Mouse (Mus musculus) olfactory bulb, adult 2 months (tissue): ENCODE measurements around the gene Abca7. TPM values are rescaled to one million over a fixed set of nuclear protein-coding genes. Genes with fewer than 3 reads are reported as not detected.

ENCODE experiments used
- H3K27ac ChIP-seq: fragments of 200-500 bp; 2 replicates; pipeline ENCODE4 v1.5.1; 2012; ENCODE audit warnings: low read depth, low read length; ENCODE audit not compliant: insufficient read depth
- H3K4me1 ChIP-seq: fragments of 200-500 bp; 2 replicates; pipeline ENCODE4 v1.6.1; 2012; ENCODE audit warnings: low read length; ENCODE audit not compliant: control insufficient read depth, insufficient read depth
- H3K4me3 ChIP-seq: fragments of 200-500 bp; 2 replicates; pipeline ENCODE4 v1.5.1; 2012; ENCODE audit warnings: mild to moderate bottlenecking, low read depth, low read length, moderate library complexity; ENCODE audit not compliant: insufficient read depth
- CTCF ChIP-seq: fragments of 200-500 bp; IDR thresholded peaks from 2 replicates; pipeline ENCODE4 v1.5.1; 2012; ENCODE audit warnings: low read depth, mild to moderate bottlenecking, low read length, moderate library complexity; ENCODE audit not compliant: insufficient read depth
- POLR2A ChIP-seq: fragments of 200-500 bp; IDR thresholded peaks from 2 replicates; pipeline ENCODE4 v1.6.1; 2012; ENCODE audit warnings: mild to moderate bottlenecking, low read depth, low read length, moderate library complexity; ENCODE audit not compliant: insufficient read depth
- WGBS: fragments of 180-500 bp; shearing (Covaris S2); methylation state at CpG from one replicate; pipeline ENCODE4 v1.1.7; 2018; 5-methylcytosine and 5-hydroxymethylcytosine counted together
- polyA plus RNA-seq: library from polyadenylated mRNA; stranded (reverse); fragments of >200 nt; gene quantifications from 2 replicates; pipeline ENCODE4 v1.2.4, GENCODE M21; 2012; ENCODE audit warnings: low replicate concordance; ENCODE audit not compliant: missing spikeins, insufficient read depth, insufficient read length

Abca7 gene
- polyA plus RNA-seq, 1 experiment: not detected

GRCm38 (mm10) chr10:80056506-80056905 lies 60.2 kb downstream of the Abca7 start:
- H3K4me1 ChIP-seq: peaks cover 21% of the 10 kb centered on the region
- no peak for TF ChIP-seq CTCF
- TF ChIP-seq POLR2A: no peak
- no peak overlapping the region for H3K4me3 ChIP-seq
- H3K27ac ChIP-seq: no peak overlapping the region
- 76% methylated on average over 4 of the region's 4 CpGs for WGBS

- TF ChIP-seq POLR2A (no peak), CTCF (no peak)
- WGBS: 86% methylated on average over 27 of the region's 27 CpGs
Observed at GRCm38 (mm10) chr10:80056976-80057682, 60.8 kb downstream of the Abca7 start.

GRCm38 (mm10) chr10:80057683-80058326 lies 61.5 kb downstream of the Abca7 start:
- no peak for TF ChIP-seq POLR2A
- TF ChIP-seq CTCF: no peak
- Histone ChIP-seq H3K4me1 (peaks cover 21% of the 10 kb centered on the region), H3K4me3 (no peak overlapping the region), H3K27ac (no peak overlapping the region)
- 68% methylated on average over 30 of the region's 30 CpGs for WGBS

More at GRCm38 (mm10) chr10:80056976-80057682, 60.8 kb downstream of the Abca7 start:
- H3K4me1 ChIP-seq: peaks cover 21% of the 10 kb centered on the region
- H3K4me3 ChIP-seq: no peak overlapping the region
- no peak overlapping the region for H3K27ac ChIP-seq

- no peaks in the 10 kb centered on the region for H3K4me1 ChIP-seq
- no peak overlapping the region for H3K27ac ChIP-seq
- TF ChIP-seq CTCF (no peak), POLR2A (no peak)
- H3K4me3 ChIP-seq: no peak overlapping the region
- WGBS: 78% methylated on average over 5 of the region's 5 CpGs
Observed at GRCm38 (mm10) chr10:80063104-80063503, 66.8 kb downstream of the Abca7 start.

GRCm38 (mm10) chr10:80063877-80064650 lies 67.8 kb downstream of the Abca7 start:
- 80% methylated on average over 23 of the region's 23 CpGs for WGBS
- H3K4me3 ChIP-seq: no peak overlapping the region
- no peaks in the 10 kb centered on the region for H3K4me1 ChIP-seq
- no peak overlapping the region for H3K27ac ChIP-seq
- TF ChIP-seq POLR2A (no peak), CTCF (no peak)

Other genes with a start within 250 kb of the Abca7 start
- not detected in 2 replicates for gene Polrmt, start 249.9 kb upstream of the Abca7 start, polyA plus RNA-seq
- gene Fgf22, start 241.4 kb upstream of the Abca7 start, polyA plus RNA-seq: not detected in 2 replicates
- not detected in 2 replicates for gene Rnf126, start 229.5 kb upstream of the Abca7 start, polyA plus RNA-seq
- not detected in 2 replicates for gene Fstl3, start 219.2 kb upstream of the Abca7 start, polyA plus RNA-seq
- gene Prss57, start 205.5 kb upstream of the Abca7 start, polyA plus RNA-seq: not detected in 2 replicates
- not detected in 2 replicates for gene Palm, start 202.9 kb upstream of the Abca7 start, polyA plus RNA-seq
- gene Misp, start 175.5 kb upstream of the Abca7 start, polyA plus RNA-seq: not detected in 2 replicates
- gene Ptbp1, start 142.1 kb upstream of the Abca7 start, polyA plus RNA-seq: 555 TPM in 1 of 2 replicates, not detected in the other
- gene Prtn3, start 122.0 kb upstream of the Abca7 start, polyA plus RNA-seq: not detected in 2 replicates
- gene Plppr3, start 121.9 kb upstream of the Abca7 start, polyA plus RNA-seq: not detected in 2 replicates
- not detected in 2 replicates for gene Elane, start 110.2 kb upstream of the Abca7 start, polyA plus RNA-seq
- not detected in 2 replicates for gene Cfd, start 105.6 kb upstream of the Abca7 start, polyA plus RNA-seq
- not detected in 2 replicates for gene Med16, start 87.6 kb upstream of the Abca7 start, polyA plus RNA-seq
- not detected in 2 replicates for gene Gm26602, start 85.6 kb upstream of the Abca7 start, polyA plus RNA-seq
- gene Kiss1r, start 79.5 kb upstream of the Abca7 start, polyA plus RNA-seq: not detected in 2 replicates
- not detected in 2 replicates for gene R3hdm4, start 75.3 kb upstream of the Abca7 start, polyA plus RNA-seq
- not detected in 2 replicates for gene Arid3a, start 69.5 kb upstream of the Abca7 start, polyA plus RNA-seq
- gene Wdr18, start 36.3 kb upstream of the Abca7 start, polyA plus RNA-seq: not detected in 2 replicates
- gene Grin3b, start 25.8 kb upstream of the Abca7 start, polyA plus RNA-seq: not detected in 2 replicates
- not detected in 2 replicates for gene Tmem259, start 12.2 kb upstream of the Abca7 start, polyA plus RNA-seq
- gene Cnn2, start 7.9 kb upstream of the Abca7 start, polyA plus RNA-seq: 124 and 250 TPM in 2 replicates
- 193 and 203 TPM in 2 replicates for gene Arhgap45, start 20.2 kb downstream of the Abca7 start, polyA plus RNA-seq
- not detected in 2 replicates for gene Polr2e, start 43.3 kb downstream of the Abca7 start, polyA plus RNA-seq
- not detected in 2 replicates for gene Gpx4, start 50.7 kb downstream of the Abca7 start, polyA plus RNA-seq
- not detected in 2 replicates for gene Sbno2, start 109.1 kb downstream of the Abca7 start, polyA plus RNA-seq
- not detected in 2 replicates for gene Stk11, start 119.3 kb downstream of the Abca7 start, polyA plus RNA-seq
- not detected in 2 replicates for gene Atp5d, start 142.1 kb downstream of the Abca7 start, polyA plus RNA-seq
- gene Cbarp, start 144.3 kb downstream of the Abca7 start, polyA plus RNA-seq: not detected in 2 replicates
- 128 TPM in 1 of 2 replicates, not detected in the other for gene Midn, start 151.8 kb downstream of the Abca7 start, polyA plus RNA-seq
- gene Cirbp, start 169.5 kb downstream of the Abca7 start, polyA plus RNA-seq: not detected in 2 replicates
- not detected in 2 replicates for gene 1600002K03Rik, start 176.4 kb downstream of the Abca7 start, polyA plus RNA-seq
- gene Efna2, start 183.0 kb downstream of the Abca7 start, polyA plus RNA-seq: not detected in 2 replicates
- gene Mum1, start 229.9 kb downstream of the Abca7 start, polyA plus RNA-seq: not detected in 2 replicates